Mouse (Mus musculus): Measurements from ENCODE around the gene Oas1g. TPM values are rescaled to one million over a fixed set of nuclear protein-coding genes. Genes with fewer than 3 reads are reported as not detected.
"Not testable (repeated sequence)": the region's sequence is repeated elsewhere in the genome, so short reads cannot be mapped to it uniquely, and the experiment has no call there.

Oas1g gene
- polyA plus RNA-seq (2016; fragmentation: Nextera tagmentation; extraction: Ambion mirVana): not detected in 2 replicates

GRCm38 (mm10) chr5:120887413-120887812, at the start of gene Oas1g:
Oas1g (minus strand) TSS chr5:120887613.
- H3K27ac ChIP-seq; H3K27me3 ChIP-seq (ENCODE audit: insufficient read depth, poor library complexity, severe bottlenecking); H3K9me3 ChIP-seq; H3K4me3 ChIP-seq; H3K4me1 ChIP-seq; H3K36me3 ChIP-seq: not testable (repeated sequence)
- peak; percentile 28 for DNase-seq (ENCODE audit: low spot score)
- 21% methylated on average over 6 of the region's 9 CpGs for WGBS

- H3K4me3 ChIP-seq: no peak overlapping the region
- H3K9me3 ChIP-seq: no peaks in the 10 kb centered on the region
- no peaks in the 10 kb centered on the region; the same call in 1 of the 2 replicates for H3K27me3 ChIP-seq (ENCODE audit: insufficient read depth, poor library complexity, severe bottlenecking)
- H3K27ac ChIP-seq: no peak overlapping the region
- no peaks in the 10 kb centered on the region for H3K4me1 ChIP-seq
- no peaks in the 10 kb centered on the region for H3K36me3 ChIP-seq
- 12% methylated on average over 5 of the region's 5 CpGs for WGBS
- no peak for DNase-seq (ENCODE audit: low spot score)
These were observed 46.6 kb upstream of the Oas1g start for GRCm38 (mm10) chr5:120933966-120934365.

- no peaks in the 10 kb centered on the region for H3K4me1 ChIP-seq
- H3K27me3 ChIP-seq (ENCODE audit: insufficient read depth, poor library complexity, severe bottlenecking): no peaks in the 10 kb centered on the region
- 0% methylated on average over 1 of the region's 1 CpGs for WGBS
- no peaks in the 10 kb centered on the region for H3K36me3 ChIP-seq
- H3K4me3 ChIP-seq: no peak overlapping the region
- H3K27ac ChIP-seq: no peak overlapping the region
- no peaks in the 10 kb centered on the region for H3K9me3 ChIP-seq
- no peak for DNase-seq (ENCODE audit: low spot score)
These were observed 39.6 kb upstream of the Oas1g start for GRCm38 (mm10) chr5:120927036-120927435.

GRCm38 (mm10) chr5:120926311-120926710, 38.9 kb upstream of the Oas1g start:
- H3K36me3 ChIP-seq; H3K4me1 ChIP-seq; H3K27me3 ChIP-seq (ENCODE audit: insufficient read depth, poor library complexity, severe bottlenecking); H3K9me3 ChIP-seq; DNase-seq (ENCODE audit: low spot score); H3K27ac ChIP-seq; H3K4me3 ChIP-seq: not testable (repeated sequence)
- 33% methylated on average over 2 of the region's 2 CpGs for WGBS

- H3K4me1 ChIP-seq; H3K36me3 ChIP-seq; H3K27ac ChIP-seq; H3K27me3 ChIP-seq (ENCODE audit: insufficient read depth, poor library complexity, severe bottlenecking); H3K4me3 ChIP-seq; DNase-seq (ENCODE audit: low spot score); H3K9me3 ChIP-seq: not testable (repeated sequence)
- 82% methylated on average over 4 of the region's 4 CpGs for WGBS
These were observed 37.1 kb upstream of the Oas1g start for GRCm38 (mm10) chr5:120924520-120924919.

- 76% methylated on average over 4 of the region's 4 CpGs for WGBS
- H3K27ac ChIP-seq: no peak overlapping the region
- DNase-seq (ENCODE audit: low spot score): peak; percentile 13
- no peaks in the 10 kb centered on the region for H3K9me3 ChIP-seq
- no peaks in the 10 kb centered on the region for H3K4me1 ChIP-seq
- H3K27me3 ChIP-seq (ENCODE audit: insufficient read depth, poor library complexity, severe bottlenecking): no peaks in the 10 kb centered on the region
- H3K4me3 ChIP-seq: no peak overlapping the region
- H3K36me3 ChIP-seq: no peaks in the 10 kb centered on the region
These were observed 36.6 kb upstream of the Oas1g start for GRCm38 (mm10) chr5:120923969-120924368.

- 73% methylated on average over 3 of the region's 3 CpGs for WGBS
- Histone ChIP-seq H3K27me3 (ENCODE audit: insufficient read depth, poor library complexity, severe bottlenecking) (no peaks in the 10 kb centered on the region), H3K4me1 (no peaks in the 10 kb centered on the region), H3K27ac (no peak overlapping the region), H3K9me3 (no peaks in the 10 kb centered on the region), H3K4me3 (no peak overlapping the region), H3K36me3 (no peaks in the 10 kb centered on the region)
- peak; percentile 57 for DNase-seq (ENCODE audit: low spot score)
These were observed 32.9 kb upstream of the Oas1g start for GRCm38 (mm10) chr5:120920296-120920695.

- H3K4me1 ChIP-seq; H3K9me3 ChIP-seq; H3K36me3 ChIP-seq; H3K4me3 ChIP-seq; H3K27me3 ChIP-seq (ENCODE audit: insufficient read depth, poor library complexity, severe bottlenecking); H3K27ac ChIP-seq: not testable (repeated sequence)
- WGBS: 72% methylated on average over 2 of the region's 2 CpGs
- peak; percentile 68 for DNase-seq (ENCODE audit: low spot score)
These were observed 31.9 kb upstream of the Oas1g start for GRCm38 (mm10) chr5:120919156-120919935.

- H3K4me1 ChIP-seq; DNase-seq (ENCODE audit: low spot score); H3K9me3 ChIP-seq; H3K36me3 ChIP-seq; H3K4me3 ChIP-seq; H3K27ac ChIP-seq; H3K27me3 ChIP-seq (ENCODE audit: insufficient read depth, poor library complexity, severe bottlenecking): not testable (repeated sequence)
- 49% methylated on average over 8 of the region's 8 CpGs for WGBS
These were observed 26.8 kb upstream of the Oas1g start, which contains the start of gene Oas1d for GRCm38 (mm10) chr5:120914204-120914603. Oas1d (plus strand) TSS chr5:120914536.

GRCm38 (mm10) chr5:120908196-120908920, 20.9 kb upstream of the Oas1g start:
- H3K4me3 ChIP-seq: no peak overlapping the region
- H3K36me3 ChIP-seq: no peaks in the 10 kb centered on the region
- H3K4me1 ChIP-seq: no peaks in the 10 kb centered on the region; the same call in 1 of the 2 replicates
- peak; percentile 53 for DNase-seq (ENCODE audit: low spot score)
- H3K9me3 ChIP-seq: no peaks in the 10 kb centered on the region
- H3K27ac ChIP-seq: no peak overlapping the region
- WGBS: 46% methylated on average over 7 of the region's 7 CpGs
- H3K27me3 ChIP-seq (ENCODE audit: insufficient read depth, poor library complexity, severe bottlenecking): no peaks in the 10 kb centered on the region

- not testable (repeated sequence) for H3K27me3 ChIP-seq (ENCODE audit: insufficient read depth, poor library complexity, severe bottlenecking); H3K27ac ChIP-seq; H3K36me3 ChIP-seq; H3K4me3 ChIP-seq; H3K4me1 ChIP-seq; H3K9me3 ChIP-seq
- WGBS: 30% methylated on average over 9 of the region's 12 CpGs
- DNase-seq (ENCODE audit: low spot score): peak; percentile 71
These were observed 19.6 kb upstream of the Oas1g start, which contains the start of gene Oas1a for GRCm38 (mm10) chr5:120906791-120907733. Oas1a (minus strand) TSS chr5:120907521.

- Histone ChIP-seq H3K9me3 (no peaks in the 10 kb centered on the region), H3K4me3 (no peak overlapping the region), H3K36me3 (no peaks in the 10 kb centered on the region), H3K27ac (no peak overlapping the region), H3K27me3 (ENCODE audit: insufficient read depth, poor library complexity, severe bottlenecking) (no peaks in the 10 kb centered on the region), H3K4me1 (no peaks in the 10 kb centered on the region; the same call in 1 of the 2 replicates)
- WGBS: 87% methylated on average over 5 of the region's 5 CpGs
- peak; percentile 27 for DNase-seq (ENCODE audit: low spot score)
These were observed 14.6 kb upstream of the Oas1g start for GRCm38 (mm10) chr5:120902056-120902455.

All from heart, embryonic 10.5 days (tissue).